Mouse (Mus musculus) heart, embryonic 15.5 days (tissue): ENCODE results near the gene Kcnq1. TPM values are rescaled to one million over a fixed set of nuclear protein-coding genes. Genes with fewer than 3 reads are reported as not detected.
A peak's percentile ranks its signal among the peaks of the same experiment; 100 is the strongest.

ENCODE experiments used
- ATAC-seq: fragments of 200-750 bp; cut with Nextera tagmentation; replicated peaks from 2 replicates; pipeline ENCODE4 v1.8.0; 2017; ENCODE audit warnings: low read depth, moderate TSS enrichment; ENCODE audit not compliant: insufficient number of reproducible peaks, insufficient read depth, low FRiP score
- H3K27ac ChIP-seq: fragments of 300-500 bp; sonication (generic); 2 replicates; pipeline ENCODE4 v1.5.1; 2015; ENCODE audit warnings: mild to moderate bottlenecking, inconsistent platforms
- H3K27me3 ChIP-seq: fragments of 300-500 bp; sonication (generic); 2 replicates; pipeline ENCODE4 v1.6.1; 2015; ENCODE audit warnings: inconsistent platforms
- H3K36me3 ChIP-seq: fragments of 300-500 bp; sonication (generic); 2 replicates; pipeline ENCODE4 v1.6.1; 2015; ENCODE audit warnings: mild to moderate bottlenecking, inconsistent platforms
- H3K4me1 ChIP-seq: fragments of 300-500 bp; sonication (generic); replicated peaks from 2 replicates; pipeline ENCODE4 v1.6.1; 2015; ENCODE audit warnings: inconsistent platforms
- H3K4me2 ChIP-seq: fragments of 300-500 bp; sonication (generic); 2 replicates; pipeline ENCODE4 v1.6.1; 2015; ENCODE audit warnings: inconsistent platforms, mild to moderate bottlenecking, moderate library complexity
- H3K4me3 ChIP-seq: fragments of 300-500 bp; sonication (generic); 2 replicates; pipeline ENCODE4 v1.5.1; 2015; ENCODE audit warnings: mild to moderate bottlenecking, inconsistent platforms
- H3K9ac ChIP-seq: fragments of 300-500 bp; sonication (generic); 2 replicates; pipeline ENCODE4 v1.6.1; 2015; ENCODE audit warnings: mild to moderate bottlenecking, inconsistent platforms
- H3K9me3 ChIP-seq: fragments of 300-500 bp; sonication (generic); replicated peaks from 2 replicates; pipeline ENCODE4 v1.6.1; 2016; ENCODE audit warnings: inconsistent platforms
- WGBS: fragments of 180-500 bp; shearing (Covaris S2); methylation state at CpG from one replicate; pipeline ENCODE4 v1.1.7; 2015; ENCODE audit warnings: mixed read lengths; 5-methylcytosine and 5-hydroxymethylcytosine counted together
- polyA plus RNA-seq: library from polyadenylated mRNA; unstranded; fragments of >200 nt; fragmentation: Nextera tagmentation; extraction: Ambion mirVana; gene quantifications from 2 replicates; pipeline ENCODE4 v1.2.1, GENCODE M21; 2015

The Kcnq1 gene
- polyA plus RNA-seq, 1 experiment from 2014 or later: 27.5 TPM

GRCm38 (mm10) chr7:143400599-143400998 lies 294.4 kb downstream of the Kcnq1 start:
- WGBS: 62% methylated on average over 6 of the region's 6 CpGs
- Histone ChIP-seq H3K36me3 (no peaks in the 10 kb centered on the region), H3K4me3 (no peak overlapping the region), H3K27ac (no peak overlapping the region), H3K9ac (no peak overlapping the region), H3K27me3 (no peaks in the 10 kb centered on the region), H3K9me3 (no peaks in the 10 kb centered on the region), H3K4me1 (peaks cover 4% of the 10 kb centered on the region), H3K4me2 (no peak overlapping the region)
- no peak for ATAC-seq

- no peaks in the 10 kb centered on the region for H3K27me3 ChIP-seq
- H3K4me3 ChIP-seq: no peak overlapping the region
- H3K4me1 ChIP-seq: no peaks in the 10 kb centered on the region
- ATAC-seq: no peak
- no peaks in the 10 kb centered on the region for H3K36me3 ChIP-seq
- WGBS: 72% methylated on average over 5 of the region's 5 CpGs
- no peak overlapping the region for H3K27ac ChIP-seq
- H3K9ac ChIP-seq: no peak overlapping the region
- no peak overlapping the region for H3K4me2 ChIP-seq
- H3K9me3 ChIP-seq: no peaks in the 10 kb centered on the region
These were observed 295.4 kb downstream of the Kcnq1 start for GRCm38 (mm10) chr7:143401429-143402016.

- no peak for ATAC-seq
- Histone ChIP-seq H3K9me3 (no peaks in the 10 kb centered on the region), H3K9ac (no peak overlapping the region), H3K27me3 (no peaks in the 10 kb centered on the region), H3K36me3 (no peaks in the 10 kb centered on the region), H3K4me2 (no peak overlapping the region), H3K27ac (no peak overlapping the region), H3K4me1 (peaks cover 21% of the 10 kb centered on the region), H3K4me3 (no peak overlapping the region)
- WGBS: 84% methylated on average over 6 of the region's 6 CpGs
These were observed 298.1 kb downstream of the Kcnq1 start for GRCm38 (mm10) chr7:143404296-143404695.

GRCm38 (mm10) chr7:143407931-143408501 lies 301.9 kb downstream of the Kcnq1 start:
- no peak overlapping the region for H3K4me3 ChIP-seq

GRCm38 (mm10) chr7:143408615-143409021 lies 302.5 kb downstream of the Kcnq1 start:
- no peaks in the 10 kb centered on the region for H3K27me3 ChIP-seq
- no peak overlapping the region for H3K4me2 ChIP-seq
- H3K4me3 ChIP-seq: no peak overlapping the region
- no peaks in the 10 kb centered on the region for H3K9me3 ChIP-seq
- H3K27ac ChIP-seq: peak overlapping the region; percentile 50
- no peak overlapping the region for H3K9ac ChIP-seq
- H3K36me3 ChIP-seq: no peaks in the 10 kb centered on the region
- ATAC-seq: peak; percentile 48; the same call in 1 of the 2 replicates
- peaks cover 23% of the 10 kb centered on the region for H3K4me1 ChIP-seq
- 57% methylated on average over 13 of the region's 13 CpGs for WGBS

More at GRCm38 (mm10) chr7:143407931-143408501, 301.9 kb downstream of the Kcnq1 start:
- Histone ChIP-seq H3K27ac (peak overlapping the region; percentile 50), H3K4me1 (peaks cover 23% of the 10 kb centered on the region), H3K27me3 (no peaks in the 10 kb centered on the region), H3K36me3 (no peaks in the 10 kb centered on the region), H3K9ac (no peak overlapping the region), H3K4me2 (no peak overlapping the region), H3K9me3 (no peaks in the 10 kb centered on the region)
- ATAC-seq: peak; percentile 51
- 43% methylated on average over 9 of the region's 9 CpGs for WGBS

GRCm38 (mm10) chr7:143412606-143413005 lies 306.4 kb downstream of the Kcnq1 start:
- WGBS: 68% methylated on average over 6 of the region's 6 CpGs

GRCm38 (mm10) chr7:143415070-143415469 lies 308.9 kb downstream of the Kcnq1 start:
- H3K4me3 ChIP-seq: no peak overlapping the region
- ATAC-seq: no peak
- H3K36me3 ChIP-seq: no peaks in the 10 kb centered on the region
- no peaks in the 10 kb centered on the region for H3K27me3 ChIP-seq
- WGBS: 35% methylated on average over 4 of the region's 4 CpGs
- H3K4me1 ChIP-seq: peaks cover 12% of the 10 kb centered on the region
- H3K9ac ChIP-seq: no peak overlapping the region
- H3K27ac ChIP-seq: no peak overlapping the region
- no peaks in the 10 kb centered on the region for H3K9me3 ChIP-seq
- no peak overlapping the region for H3K4me2 ChIP-seq

More at GRCm38 (mm10) chr7:143412606-143413005, 306.4 kb downstream of the Kcnq1 start:
- Histone ChIP-seq H3K4me2 (no peak overlapping the region), H3K9ac (no peak overlapping the region), H3K9me3 (no peaks in the 10 kb centered on the region), H3K27ac (no peak overlapping the region), H3K36me3 (no peaks in the 10 kb centered on the region), H3K27me3 (no peaks in the 10 kb centered on the region), H3K4me3 (no peak overlapping the region), H3K4me1 (peaks cover 30% of the 10 kb centered on the region)
- ATAC-seq: no peak

GRCm38 (mm10) chr7:143416406-143416805 lies 310.2 kb downstream of the Kcnq1 start:
- no peak for ATAC-seq
- 79% methylated on average over 12 of the region's 12 CpGs for WGBS

GRCm38 (mm10) chr7:143417875-143418274 lies 311.7 kb downstream of the Kcnq1 start:
- no peak overlapping the region for H3K4me2 ChIP-seq
- H3K4me1 ChIP-seq: peaks cover 12% of the 10 kb centered on the region
- no peak overlapping the region for H3K4me3 ChIP-seq
- WGBS: 67% methylated on average over 5 of the region's 5 CpGs
- ATAC-seq: no peak
- H3K9me3 ChIP-seq: no peaks in the 10 kb centered on the region
- H3K36me3 ChIP-seq: no peaks in the 10 kb centered on the region
- no peak overlapping the region for H3K27ac ChIP-seq
- no peaks in the 10 kb centered on the region for H3K27me3 ChIP-seq
- H3K9ac ChIP-seq: no peak overlapping the region

More at GRCm38 (mm10) chr7:143416406-143416805, 310.2 kb downstream of the Kcnq1 start:
- no peaks in the 10 kb centered on the region for H3K36me3 ChIP-seq
- H3K4me1 ChIP-seq: peaks cover 12% of the 10 kb centered on the region
- H3K9ac ChIP-seq: no peak overlapping the region
- no peaks in the 10 kb centered on the region for H3K9me3 ChIP-seq
- no peaks in the 10 kb centered on the region for H3K27me3 ChIP-seq
- H3K4me2 ChIP-seq: no peak overlapping the region
- H3K27ac ChIP-seq: no peak overlapping the region
- H3K4me3 ChIP-seq: no peak overlapping the region

- Histone ChIP-seq H3K4me3 (no peak overlapping the region), H3K27me3 (no peaks in the 10 kb centered on the region), H3K4me2 (no peak overlapping the region), H3K36me3 (no peaks in the 10 kb centered on the region), H3K27ac (no peak overlapping the region), H3K9me3 (no peaks in the 10 kb centered on the region), H3K4me1 (peaks cover 8% of the 10 kb centered on the region), H3K9ac (no peak overlapping the region)
- ATAC-seq: no peak
- WGBS: 83% methylated on average over 4 of the region's 4 CpGs
These were observed 313.5 kb downstream of the Kcnq1 start for GRCm38 (mm10) chr7:143419585-143420160.

GRCm38 (mm10) chr7:143428142-143428813 lies 322.1 kb downstream of the Kcnq1 start:
- Histone ChIP-seq H3K27me3 (0 out of 2 replicates have a peak, but pooled peaks cover 2% of the 10 kb centered on the region), H3K4me1 (peaks cover 9% of the 10 kb centered on the region), H3K4me2 (no peak overlapping the region), H3K36me3 (no peaks in the 10 kb centered on the region), H3K9ac (no peak overlapping the region), H3K4me3 (no peak overlapping the region), H3K9me3 (no peaks in the 10 kb centered on the region), H3K27ac (no peak overlapping the region)
- peak; percentile 57 for ATAC-seq
- WGBS: 67% methylated on average over 23 of the region's 23 CpGs
